Mouse (Mus musculus): ENCODE data around the gene Cgas.

- no peak for TF ChIP-seq CTCF (IDR thresholded peaks at IDR 0.05; ENCODE audit: extremely low read depth, insufficient read depth, insufficient read length, insufficient replicate concordance)
- TF ChIP-seq POLR2A (IDR thresholded peaks at IDR 0.05; ENCODE audit: low read depth, low read length), result no peak
Measured at GRCm38 (mm10) chr9:78396517-78396916, 46.5 kb downstream of the Cgas start.

Data from spleen, adult 2 months (tissue).